Mouse (Mus musculus) limb, embryonic 12.5 days (tissue): Measurements from ENCODE around the gene Ctsd. TPM values are rescaled to one million over a fixed set of nuclear protein-coding genes. Genes with fewer than 3 reads are reported as not detected.

Source experiments
- ATAC-seq: fragments of 200-750 bp; cut with Nextera tagmentation; 2 replicates; pipeline ENCODE4 v1.8.0; 2017; ENCODE audit warnings: low read depth, moderate TSS enrichment; ENCODE audit not compliant: insufficient number of reproducible peaks, insufficient read depth, low FRiP score, low TSS enrichment
- H3K27ac ChIP-seq: fragments of 300-500 bp; sonication (generic); 2 replicates; pipeline ENCODE4 v1.5.1; 2016; ENCODE audit warnings: mild to moderate bottlenecking, moderate library complexity
- H3K27me3 ChIP-seq: fragments of 300-500 bp; sonication (generic); 2 replicates; pipeline ENCODE4 v1.6.1; 2016; ENCODE audit warnings: mild to moderate bottlenecking, moderate library complexity
- H3K36me3 ChIP-seq: fragments of 300-500 bp; sonication (generic); 2 replicates; pipeline ENCODE4 v1.6.1; 2016; ENCODE audit warnings: mild to moderate bottlenecking, moderate library complexity
- H3K4me1 ChIP-seq: fragments of 300-500 bp; sonication (generic); replicated peaks from 2 replicates; pipeline ENCODE4 v1.6.1; 2016
- H3K4me2 ChIP-seq: fragments of 300-500 bp; sonication (generic); 2 replicates; pipeline ENCODE4 v1.6.1; 2016; ENCODE audit warnings: mild to moderate bottlenecking, moderate library complexity
- H3K4me3 ChIP-seq: fragments of 300-500 bp; sonication (generic); replicated peaks from 2 replicates; pipeline ENCODE4 v1.5.1; 2016; ENCODE audit warnings: mild to moderate bottlenecking
- H3K9ac ChIP-seq: fragments of 300-500 bp; sonication (generic); replicated peaks from 2 replicates; pipeline ENCODE4 v1.6.1; 2016; ENCODE audit warnings: mild to moderate bottlenecking, moderate library complexity
- H3K9me3 ChIP-seq: fragments of 300-500 bp; sonication (generic); 2 replicates; pipeline ENCODE4 v1.6.1; 2016; ENCODE audit warnings: mild to moderate bottlenecking, moderate library complexity
- WGBS: fragments of 180-500 bp; shearing (Covaris S2); methylation state at CpG from one replicate; pipeline ENCODE4 v1.1.7; 2016; 5-methylcytosine and 5-hydroxymethylcytosine counted together
- polyA plus RNA-seq: library from polyadenylated mRNA; unstranded; fragments of >200 nt; fragmentation: Nextera tagmentation; extraction: Ambion mirVana; gene quantifications from 2 replicates; pipeline ENCODE4 v1.2.1, GENCODE M21; 2016

Ctsd gene
- polyA plus RNA-seq, 1 experiment from 2014 or later = 135 TPM

DNA sequence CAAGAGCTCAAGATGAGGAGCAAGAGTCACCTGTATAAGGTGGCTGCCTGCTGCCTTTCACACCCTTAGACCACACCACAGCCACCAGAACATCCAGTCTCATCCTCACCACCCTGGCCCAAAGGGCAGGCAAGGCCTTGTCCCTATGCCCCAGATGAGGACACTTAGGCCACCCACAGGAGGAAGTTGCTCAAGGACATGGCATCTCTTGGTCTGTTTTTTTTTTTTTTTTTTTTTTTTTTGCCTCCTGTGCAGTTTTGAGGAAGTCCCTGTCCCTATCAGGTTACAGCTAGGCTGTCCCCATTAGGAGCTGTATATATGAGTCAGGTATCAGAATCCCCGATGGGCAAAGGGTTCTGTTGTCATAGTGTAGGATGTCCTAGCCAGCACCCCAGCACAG is 11.4 kb upstream of the Ctsd start:
- Histone ChIP-seq H3K27me3 (no peaks in the 10 kb centered on the region), H3K27ac (no peak overlapping the region)
- 65% methylated on average over 1 of the region's 1 CpGs for WGBS

DNA sequence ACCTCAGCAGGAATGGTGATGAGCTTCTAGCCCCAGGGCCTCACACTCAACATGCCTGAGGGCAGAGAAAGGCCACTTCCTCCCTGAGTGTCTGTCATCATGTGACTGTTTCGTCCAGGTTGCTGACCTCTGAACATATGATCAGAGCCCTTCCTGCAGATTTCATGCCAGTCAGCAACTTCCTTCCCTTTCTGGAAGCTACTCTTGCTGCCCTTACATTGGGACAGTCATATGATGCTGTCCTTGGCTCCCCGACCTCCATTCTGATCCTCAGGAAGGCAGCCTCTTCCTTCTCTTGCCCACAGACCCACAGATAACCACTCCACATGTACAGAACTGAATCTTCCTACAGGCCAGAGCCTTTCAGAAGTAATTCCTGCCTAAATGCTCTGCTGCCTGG is 10.2 kb upstream of the Ctsd start:
- Histone ChIP-seq H3K4me3 (no peak overlapping the region), H3K27me3 (no peaks in the 10 kb centered on the region), H3K9ac (no peak overlapping the region), H3K27ac (no peak overlapping the region), H3K4me1 (peaks cover 4% of the 10 kb centered on the region), H3K9me3 (no peaks in the 10 kb centered on the region), H3K4me2 (no peak overlapping the region), H3K36me3 (no peaks in the 10 kb centered on the region)
- WGBS = 67% methylated on average over 2 of the region's 2 CpGs
- ATAC-seq = no peak

More for the DNA sequence above, 11.4 kb upstream of the Ctsd start:
- no peak overlapping the region for H3K9ac ChIP-seq
- no peaks in the 10 kb centered on the region for H3K36me3 ChIP-seq
- no peak for ATAC-seq
- no peak overlapping the region for H3K4me3 ChIP-seq
- peaks cover 4% of the 10 kb centered on the region for H3K4me1 ChIP-seq
- H3K4me2 ChIP-seq = no peak overlapping the region
- H3K9me3 ChIP-seq = no peaks in the 10 kb centered on the region

DNA sequence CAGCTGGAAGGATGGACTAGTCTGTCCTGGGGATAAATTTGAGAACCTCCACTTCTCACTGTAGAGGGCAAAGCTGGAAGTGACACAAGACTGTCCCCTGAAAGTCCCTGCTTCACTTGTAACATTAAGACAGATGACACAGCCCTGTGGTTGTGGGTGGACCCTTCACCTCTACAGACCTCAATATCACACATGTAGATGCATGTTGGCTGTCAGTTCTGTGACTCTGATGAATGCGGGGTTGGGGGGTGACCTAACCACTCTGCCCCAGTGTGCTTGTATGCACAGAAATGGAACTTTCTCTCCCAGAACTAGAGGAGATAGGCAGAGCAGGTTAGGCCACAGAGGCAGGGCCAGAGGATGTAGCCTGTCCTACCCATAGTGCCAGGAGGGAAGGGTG is 8.8 kb upstream of the Ctsd start:
- peaks cover 4% of the 10 kb centered on the region for H3K4me1 ChIP-seq
- no peak overlapping the region for H3K27ac ChIP-seq
- 98% methylated on average over 1 of the region's 1 CpGs for WGBS
- H3K9ac ChIP-seq = no peak overlapping the region
- H3K9me3 ChIP-seq = no peaks in the 10 kb centered on the region
- H3K36me3 ChIP-seq = no peaks in the 10 kb centered on the region
- H3K4me3 ChIP-seq = no peak overlapping the region
- no peak for ATAC-seq
- no peaks in the 10 kb centered on the region for H3K27me3 ChIP-seq
- no peak overlapping the region for H3K4me2 ChIP-seq

GRCm38 (mm10) chr7:142395472-142395871 is 7.6 kb upstream of the Ctsd start:
- H3K4me2 ChIP-seq = no peak overlapping the region
- H3K36me3 ChIP-seq = no peaks in the 10 kb centered on the region
- H3K9me3 ChIP-seq = no peaks in the 10 kb centered on the region
- no peak overlapping the region for H3K27ac ChIP-seq
- ATAC-seq = no peak
- WGBS = 90% methylated on average over 4 of the region's 4 CpGs
- no peak overlapping the region for H3K4me3 ChIP-seq
- H3K4me1 ChIP-seq = no peaks in the 10 kb centered on the region
- H3K27me3 ChIP-seq = no peaks in the 10 kb centered on the region
- H3K9ac ChIP-seq = no peak overlapping the region

DNA sequence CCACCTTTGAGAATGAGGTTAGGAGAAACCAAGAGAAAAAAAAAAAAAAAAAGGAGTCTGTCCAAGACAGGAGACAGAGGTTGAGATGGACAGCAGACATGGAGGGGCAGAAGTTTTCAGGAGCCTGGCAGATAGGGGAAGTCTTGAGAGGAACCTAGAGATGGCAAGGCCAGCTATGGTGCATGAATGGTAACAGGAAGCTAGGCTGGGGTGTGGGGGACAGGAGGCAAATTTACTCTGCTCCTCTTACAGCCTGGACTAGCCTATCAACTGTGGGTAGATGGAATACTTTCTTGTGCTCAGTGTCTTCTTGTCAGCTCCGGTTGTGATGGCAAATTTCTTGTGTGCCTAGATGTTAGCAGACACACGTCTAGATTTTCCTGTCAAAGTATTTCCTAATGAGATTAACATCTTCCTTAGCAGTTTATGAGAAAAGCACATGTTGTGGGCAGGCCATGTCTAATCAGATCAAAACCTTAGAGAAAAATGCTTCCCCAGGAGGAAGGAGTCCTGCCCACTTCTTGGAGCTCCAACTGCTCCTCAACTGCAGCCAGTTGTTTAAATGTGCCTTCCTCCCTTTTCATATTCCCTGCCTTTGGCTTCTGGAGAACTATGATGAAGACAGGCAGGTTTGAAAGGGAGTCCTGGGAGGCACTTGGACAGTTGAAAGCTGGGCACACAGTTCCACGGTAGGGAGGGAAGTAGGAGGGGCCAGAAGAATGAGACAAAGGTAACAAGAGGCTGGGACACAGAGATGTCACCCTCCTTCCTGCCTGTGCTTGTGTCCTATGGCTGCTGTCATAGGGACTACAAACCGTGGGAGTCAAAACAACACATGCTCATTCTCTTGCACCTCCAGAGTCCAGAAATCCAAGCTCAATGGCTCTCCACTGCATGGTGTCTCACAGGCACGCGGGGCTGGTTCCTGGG is 6.7 kb upstream of the Ctsd start:
- WGBS = 68% methylated on average over 6 of the region's 6 CpGs
- Histone ChIP-seq H3K27ac (no peak overlapping the region), H3K9ac (no peak overlapping the region), H3K4me2 (no peak overlapping the region), H3K9me3 (no peaks in the 10 kb centered on the region), H3K36me3 (no peaks in the 10 kb centered on the region), H3K27me3 (no peaks in the 10 kb centered on the region), H3K4me1 (no peaks in the 10 kb centered on the region), H3K4me3 (no peak overlapping the region)
- no peak for ATAC-seq

- Histone ChIP-seq H3K27ac (no peak overlapping the region), H3K9ac (no peak overlapping the region), H3K4me2 (no peak overlapping the region), H3K27me3 (no peaks in the 10 kb centered on the region), H3K4me3 (no peak overlapping the region), H3K4me1 (no peaks in the 10 kb centered on the region), H3K9me3 (no peaks in the 10 kb centered on the region), H3K36me3 (no peaks in the 10 kb centered on the region)
- no peak for ATAC-seq
- WGBS = 26% methylated on average over 4 of the region's 4 CpGs
Measured at GRCm38 (mm10) chr7:142393191-142393590, 5.4 kb upstream of the Ctsd start.

GRCm38 (mm10) chr7:142391609-142392008 is 3.8 kb upstream of the Ctsd start:
- no peaks in the 10 kb centered on the region for H3K36me3 ChIP-seq
- no peak overlapping the region for H3K9ac ChIP-seq
- no peaks in the 10 kb centered on the region for H3K9me3 ChIP-seq
- H3K4me1 ChIP-seq = peaks cover 7% of the 10 kb centered on the region
- 69% methylated on average over 4 of the region's 4 CpGs for WGBS
- H3K4me3 ChIP-seq = no peak overlapping the region
- H3K4me2 ChIP-seq = no peak overlapping the region
- H3K27ac ChIP-seq = no peak overlapping the region
- no peak for ATAC-seq
- H3K27me3 ChIP-seq = no peaks in the 10 kb centered on the region

DNA sequence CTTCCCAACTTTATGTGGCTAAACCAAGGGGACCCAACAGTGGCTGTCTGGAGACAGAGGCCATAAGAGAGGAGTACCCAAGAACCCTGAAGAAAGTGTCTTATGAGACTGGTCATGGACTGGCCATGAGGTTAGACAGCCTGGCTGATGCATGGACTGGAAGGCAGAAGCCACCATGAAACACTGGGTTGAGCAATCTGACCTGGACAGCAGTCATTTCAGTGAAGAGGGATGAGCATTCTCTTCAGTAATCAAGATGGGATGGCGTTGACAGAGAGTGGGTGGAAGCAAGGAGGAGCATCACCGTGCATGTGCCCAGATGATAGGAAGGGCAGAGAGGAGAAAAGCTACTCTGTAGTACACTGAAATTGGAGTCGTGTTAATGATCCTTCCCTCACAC is 3.3 kb upstream of the Ctsd start:
- 80% methylated on average over 3 of the region's 3 CpGs for WGBS
- no peak overlapping the region for H3K4me3 ChIP-seq
- no peak overlapping the region for H3K9ac ChIP-seq
- no peak overlapping the region for H3K27ac ChIP-seq
- no peak overlapping the region for H3K4me2 ChIP-seq
- no peaks in the 10 kb centered on the region for H3K9me3 ChIP-seq
- no peak for ATAC-seq
- H3K36me3 ChIP-seq = no peaks in the 10 kb centered on the region
- no peaks in the 10 kb centered on the region for H3K27me3 ChIP-seq
- peaks cover 12% of the 10 kb centered on the region for H3K4me1 ChIP-seq

DNA sequence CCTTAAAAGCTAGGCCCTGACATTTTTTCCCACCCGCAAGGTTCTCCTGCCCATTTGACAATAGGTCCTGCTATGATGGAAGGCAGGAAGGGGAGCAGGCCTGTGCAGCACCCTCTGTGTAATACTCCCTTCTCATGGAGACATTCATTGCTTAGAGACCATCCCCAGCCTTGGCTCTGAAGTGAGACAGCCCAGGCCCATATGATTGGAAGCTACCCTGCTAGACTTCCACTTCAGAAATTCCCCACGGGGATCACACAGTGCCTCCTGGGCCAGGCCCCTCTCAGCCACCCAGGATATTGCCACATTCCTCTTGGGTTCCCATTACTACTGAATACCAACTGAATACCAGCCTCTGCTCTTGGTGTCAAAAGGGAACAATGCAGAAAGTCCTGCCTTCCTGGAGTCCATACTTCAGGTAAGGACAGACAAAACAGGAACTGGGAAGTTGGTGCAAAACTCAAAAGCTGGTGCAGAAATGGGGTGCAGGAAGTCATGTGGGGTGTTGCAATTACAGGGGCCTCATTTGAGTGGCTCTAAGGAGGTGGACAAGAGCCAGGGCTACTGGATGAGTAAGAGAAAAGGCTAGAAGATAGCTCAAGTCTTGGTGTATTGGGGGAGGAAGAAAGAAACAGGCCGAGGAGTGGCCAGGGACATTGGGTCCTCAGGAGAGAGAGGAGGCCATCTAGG is 2.3 kb upstream of the Ctsd start:
- no peak overlapping the region for H3K27ac ChIP-seq
- H3K9ac ChIP-seq = no peak overlapping the region
- H3K4me3 ChIP-seq = no peak overlapping the region
- no peak overlapping the region for H3K4me2 ChIP-seq
- 85% methylated on average over 3 of the region's 3 CpGs for WGBS
- H3K27me3 ChIP-seq = no peaks in the 10 kb centered on the region
- H3K4me1 ChIP-seq = peaks cover 16% of the 10 kb centered on the region
- H3K9me3 ChIP-seq = no peaks in the 10 kb centered on the region
- H3K36me3 ChIP-seq = peaks cover 5% of the 10 kb centered on the region; the same call in 1 of the 2 replicates
- ATAC-seq = no peak

- WGBS = 91% methylated on average over 2 of the region's 2 CpGs
- Histone ChIP-seq H3K9me3 (no peaks in the 10 kb centered on the region), H3K36me3 (peaks cover 19% of the 10 kb centered on the region), H3K4me2 (no peak overlapping the region), H3K4me3 (no peak overlapping the region), H3K27ac (no peak overlapping the region), H3K9ac (no peak overlapping the region), H3K4me1 (peaks cover 16% of the 10 kb centered on the region), H3K27me3 (no peaks in the 10 kb centered on the region)
- ATAC-seq = no peak
Measured at GRCm38 (mm10) chr7:142388740-142389139, 902 bp upstream of the Ctsd start.

DNA sequence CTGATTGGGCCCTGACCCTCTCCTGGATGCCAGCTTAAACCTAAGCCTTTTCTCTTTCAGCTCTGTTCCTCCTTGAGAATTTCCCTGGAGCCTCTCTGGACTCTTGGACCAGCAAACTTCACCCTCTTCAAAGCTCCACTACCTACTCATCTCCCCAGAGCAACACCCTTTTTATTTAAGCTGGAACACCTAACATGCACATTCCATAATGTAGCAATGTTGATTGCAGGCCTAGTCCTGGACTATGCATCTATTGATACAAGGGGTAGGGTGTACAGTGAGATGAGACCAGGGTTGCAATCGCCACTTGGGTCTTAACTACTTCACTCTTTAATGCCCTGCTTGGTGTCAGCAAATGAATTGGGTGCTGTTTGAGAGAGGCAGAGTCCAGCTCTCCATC is 360 bp upstream of the Ctsd start:
- Histone ChIP-seq H3K9ac (no peak overlapping the region), H3K27me3 (no peaks in the 10 kb centered on the region), H3K4me2 (peak overlapping the region; percentile 80), H3K36me3 (peaks cover 24% of the 10 kb centered on the region), H3K4me1 (peaks cover 16% of the 10 kb centered on the region), H3K4me3 (peak overlapping the region; percentile 80), H3K9me3 (no peaks in the 10 kb centered on the region), H3K27ac (peak overlapping the region; percentile 53)
- WGBS = 98% methylated on average over 1 of the region's 1 CpGs
- ATAC-seq = no peak; the same call in 1 of the 2 replicates
